Mouse (Mus musculus) limb, embryonic 10.5 days (tissue): ENCODE results near the gene Zkscan16. TPM values are rescaled to one million over a fixed set of nuclear protein-coding genes. Genes with fewer than 3 reads are reported as not detected.

Source experiments
- polyA plus RNA-seq: library from polyadenylated mRNA; unstranded; fragments of >200 nt; fragmentation: Nextera tagmentation; extraction: Ambion mirVana; gene quantifications from 2 replicates; pipeline ENCODE4 v1.2.1, GENCODE M21; 2016

Zkscan16 gene
- polyA plus RNA-seq, 1 experiment from 2014 or later, result 1.1 TPM

Other genes with a start within 250 kb of the Zkscan16 start
- not detected in 2 replicates for gene Olfr267, start 155.9 kb upstream of the Zkscan16 start, polyA plus RNA-seq
- gene Ecpas, start 30.9 kb upstream of the Zkscan16 start, polyA plus RNA-seq, result 36.6 and 38.8 TPM in 2 replicates
- gene Ptgr1, start 43.5 kb downstream of the Zkscan16 start, polyA plus RNA-seq, result 12.0 and 15.7 TPM in 2 replicates
- 5.5 and 8.3 TPM in 2 replicates for gene Dnajc25, start 51.4 kb downstream of the Zkscan16 start, polyA plus RNA-seq
- 9.3 and 9.8 TPM in 2 replicates for gene Gm20503, start 59.6 kb downstream of the Zkscan16 start, polyA plus RNA-seq
- gene Gng10, start 91.5 kb downstream of the Zkscan16 start, polyA plus RNA-seq, result 81.1 and 96.4 TPM in 2 replicates
- gene AI481877, start 195.4 kb downstream of the Zkscan16 start, polyA plus RNA-seq, result not detected in 2 replicates
- 8.7 and 9.2 TPM in 2 replicates for gene Ugcg, start 245.6 kb downstream of the Zkscan16 start, polyA plus RNA-seq